Mouse (Mus musculus) thymus, adult 2 months (tissue): ENCODE measurements around the gene Flot1. TPM values are rescaled to one million over a fixed set of nuclear protein-coding genes. Genes with fewer than 3 reads are reported as not detected.

Experiments
- DNase-seq: peaks from one replicate; pipeline ENCODE4 v3.0.0; 2021
- H3K27ac ChIP-seq: fragments of 200-500 bp; 2 replicates; pipeline ENCODE4 v1.5.1; 2012; ENCODE audit warnings: low read length, control low read depth; ENCODE audit not compliant: control insufficient read depth, insufficient read depth
- H3K27me3 ChIP-seq: fragments of 200-500 bp; 2 replicates; pipeline ENCODE4 v1.6.1; 2012; ENCODE audit warnings: mild to moderate bottlenecking, low read length, moderate library complexity, mixed read lengths; ENCODE audit not compliant: control insufficient read depth, insufficient read depth
- H3K36me3 ChIP-seq: fragments of 200-500 bp; 2 replicates; pipeline ENCODE4 v1.6.1; 2012; ENCODE audit warnings: mild to moderate bottlenecking, low read length, moderate library complexity; ENCODE audit not compliant: control insufficient read depth, insufficient read depth
- H3K4me1 ChIP-seq: fragments of 200-500 bp; replicated peaks from 2 replicates; pipeline ENCODE4 v1.6.1; 2012; ENCODE audit warnings: low read length; ENCODE audit not compliant: control insufficient read depth, insufficient read depth
- H3K4me3 ChIP-seq: fragments of 200-500 bp; 2 replicates; pipeline ENCODE4 v1.5.1; 2012; ENCODE audit warnings: mild to moderate bottlenecking, low read length, control low read depth, moderate library complexity; ENCODE audit not compliant: control insufficient read depth, insufficient read depth
- CTCF ChIP-seq: fragments of 200-500 bp; IDR thresholded peaks from 2 replicates; pipeline ENCODE4 v1.5.1; 2012; ENCODE audit warnings: mild to moderate bottlenecking, control low read depth, low read length, moderate library complexity, borderline replicate concordance; ENCODE audit not compliant: control insufficient read depth, poor library complexity, insufficient read depth; ENCODE audit errors: extremely low read depth
- POLR2A ChIP-seq: fragments of 200-500 bp; IDR thresholded peaks from 2 replicates; pipeline ENCODE4 v1.6.1; 2012; ENCODE audit warnings: mild to moderate bottlenecking, low read length, control low read depth, moderate library complexity; ENCODE audit not compliant: control insufficient read depth, poor library complexity, insufficient read depth; ENCODE audit errors: extremely low read depth
- WGBS: fragments of 180-500 bp; shearing (Covaris S2); methylation state at CpG from one replicate; pipeline ENCODE4 v1.1.7; 2018; 5-methylcytosine and 5-hydroxymethylcytosine counted together
- polyA plus RNA-seq: library from polyadenylated mRNA; depleted of rRNA; stranded (reverse); fragments of >200 nt; gene quantifications from 2 replicates; pipeline ENCODE4 v1.2.3, GENCODE M21; 2012; rRNA removed

Flot1 gene
- polyA plus RNA-seq, 1 experiment: 70.4 TPM

GRCm38 (mm10) chr17:35879245-35880057, 56.4 kb downstream of the Flot1 start, which contains the start of gene Dhx16:
Gene Dhx16 (plus strand): TSS chr17:35879819.
- WGBS: 6% methylated on average over 66 of the region's 66 CpGs

More at GRCm38 (mm10) chr17:35879245-35880057, 56.4 kb downstream of the Flot1 start, which contains the start of gene Dhx16:
- Histone ChIP-seq H3K27me3 (no peaks in the 10 kb centered on the region), H3K36me3 (peaks cover 34% of the 10 kb centered on the region), H3K4me3 (peak within 1 kb of the TSS; percentile 72), H3K4me1 (peaks cover 7% of the 10 kb centered on the region), H3K27ac (no peak within 1 kb of the TSS)
- TF ChIP-seq CTCF (peak; percentile 60; the same call in 1 of the 2 replicates), POLR2A (0 out of 2 replicates have a peak, but pooled peaks have one; percentile 31)
- peak; percentile 97 for DNase-seq

Other genes starting within 250 kb of the Flot1 start
- 0.82 and 1.3 TPM in 2 replicates for gene Sfta2, start 221.7 kb upstream of the Flot1 start, polyA plus RNA-seq
- 0.09 and 0.23 TPM in 2 replicates for gene Gm9573, start 196.6 kb upstream of the Flot1 start, polyA plus RNA-seq
- 0.05 and 0.11 TPM in 2 replicates for gene Mucl3, start 179.5 kb upstream of the Flot1 start, polyA plus RNA-seq
- 153 and 171 TPM in 2 replicates for gene Vars2, start 155.6 kb upstream of the Flot1 start, polyA plus RNA-seq
- gene Gtf2h4, start 149.5 kb upstream of the Flot1 start, polyA plus RNA-seq: 317 and 352 TPM in 2 replicates
- 33.6 and 43.6 TPM in 2 replicates for gene Ddr1, start 118.6 kb upstream of the Flot1 start, polyA plus RNA-seq
- gene Ier3, start 1.5 kb upstream of the Flot1 start, polyA plus RNA-seq: 6.2 and 6.4 TPM in 2 replicates
- gene Tubb5, start 15.1 kb downstream of the Flot1 start, polyA plus RNA-seq: 1,522 and 2,049 TPM in 2 replicates
- 17.4 and 22.4 TPM in 2 replicates for gene Mdc1, start 18.3 kb downstream of the Flot1 start, polyA plus RNA-seq
- gene Nrm, start 38.1 kb downstream of the Flot1 start, polyA plus RNA-seq: 82.8 and 111 TPM in 2 replicates
- gene Ppp1r18, start 42.4 kb downstream of the Flot1 start, polyA plus RNA-seq: 174 and 176 TPM in 2 replicates
- 174 and 182 TPM in 2 replicates for gene Dhx16, start 56.6 kb downstream of the Flot1 start, polyA plus RNA-seq
- 73.4 and 86.8 TPM in 2 replicates for gene 2310061I04Rik, start 74.2 kb downstream of the Flot1 start, polyA plus RNA-seq
- 63.9 and 64.9 TPM in 2 replicates for gene Atat1, start 86.8 kb downstream of the Flot1 start, polyA plus RNA-seq
- gene Mrps18b, start 93.2 kb downstream of the Flot1 start, polyA plus RNA-seq: 67.6 and 69.7 TPM in 2 replicates
- gene Ppp1r10, start 93.2 kb downstream of the Flot1 start, polyA plus RNA-seq: 63.0 and 65.6 TPM in 2 replicates
- gene Abcf1, start 146.5 kb downstream of the Flot1 start, polyA plus RNA-seq: 128 and 132 TPM in 2 replicates
- gene Gnl1, start 156.6 kb downstream of the Flot1 start, polyA plus RNA-seq: 37.9 and 45.5 TPM in 2 replicates
- 35.5 and 42.6 TPM in 2 replicates for gene Prr3, start 157.0 kb downstream of the Flot1 start, polyA plus RNA-seq
- gene H2-T24, start 197.3 kb downstream of the Flot1 start, polyA plus RNA-seq: 15.0 and 20.4 TPM in 2 replicates
- gene H2-T23, start 209.6 kb downstream of the Flot1 start, polyA plus RNA-seq: 380 and 457 TPM in 2 replicates
- gene H2-T22, start 219.5 kb downstream of the Flot1 start, polyA plus RNA-seq: 105 and 119 TPM in 2 replicates
- gene Gm6034, start 219.7 kb downstream of the Flot1 start, polyA plus RNA-seq: 0.22 TPM in 1 of 2 replicates, not detected in the other
- gene Gm11127, start 235.1 kb downstream of the Flot1 start, polyA plus RNA-seq: 0.39 and 0.61 TPM in 2 replicates